Mouse (Mus musculus) forebrain, embryonic 14.5 days (tissue): ENCODE measurements around the gene Usb1. TPM values are rescaled to one million over a fixed set of nuclear protein-coding genes. Genes with fewer than 3 reads are reported as not detected.
"Not testable (repeated sequence)": the region's sequence is repeated elsewhere in the genome, so short reads cannot be mapped to it uniquely, and the experiment has no call there.

Source experiments
- ATAC-seq: fragments of 200-750 bp; cut with Nextera tagmentation; 2 replicates; pipeline ENCODE4 v1.8.0; 2017; ENCODE audit warnings: mild to moderate bottlenecking, moderate library complexity
- DNase-seq: peaks from one replicate; pipeline ENCODE4 v3.0.0-alpha.2; 2015; ENCODE audit warnings: low spot score
- H3K27ac ChIP-seq: fragments of 300-500 bp; sonication (generic); 2 replicates; pipeline ENCODE4 v1.5.1; 2014; ENCODE audit warnings: low read depth, mild to moderate bottlenecking, control low read depth, low read length, moderate library complexity
- H3K27me3 ChIP-seq: fragments of 300-500 bp; sonication (generic); replicated peaks from 2 replicates; pipeline ENCODE4 v1.6.1; 2014; ENCODE audit warnings: low read length, control low read depth, mixed read lengths; ENCODE audit not compliant: control insufficient read depth, insufficient read depth
- H3K36me3 ChIP-seq: fragments of 300-500 bp; sonication (generic); 2 replicates; pipeline ENCODE4 v1.6.1; 2014; ENCODE audit warnings: low read length, control low read depth; ENCODE audit not compliant: control insufficient read depth, insufficient read depth
- H3K4me1 ChIP-seq: fragments of 300-500 bp; sonication (generic); 2 replicates; pipeline ENCODE4 v1.6.1; 2014; ENCODE audit warnings: antibody characterized with exemption, low read length, control low read depth; ENCODE audit not compliant: control insufficient read depth, insufficient read depth
- H3K4me2 ChIP-seq: fragments of 300-500 bp; sonication (generic); 2 replicates; pipeline ENCODE4 v1.6.1; 2014; ENCODE audit warnings: mild to moderate bottlenecking, control low read depth, low read length
- H3K4me3 ChIP-seq: fragments of 300-500 bp; sonication (generic); 2 replicates; pipeline ENCODE4 v1.5.1; 2014; ENCODE audit warnings: low read depth, low read length, control low read depth
- H3K9ac ChIP-seq: fragments of 300-500 bp; sonication (generic); 2 replicates; pipeline ENCODE4 v1.6.1; 2014; ENCODE audit warnings: mild to moderate bottlenecking, low read length, control low read depth, moderate library complexity
- H3K9me3 ChIP-seq: fragments of 300-500 bp; sonication (generic); replicated peaks from 2 replicates; pipeline ENCODE4 v1.6.1; 2016; ENCODE audit warnings: low read length, control low read depth, mixed read lengths; ENCODE audit not compliant: control insufficient read depth
- WGBS: fragments of 180-500 bp; shearing (Covaris S2); extraction: QIAGEN DNeasy Blood & Tissue Kit; methylation state at CpG from one replicate; pipeline ENCODE4 v1.1.7; 2014; 5-methylcytosine and 5-hydroxymethylcytosine counted together
- polyA plus RNA-seq: library from polyadenylated mRNA; unstranded; fragments of >200 nt; fragmentation: Nextera tagmentation; extraction: Ambion mirVana; gene quantifications from 2 replicates; pipeline ENCODE4 v1.2.1, GENCODE M21; 2014

The Usb1 gene
- polyA plus RNA-seq, 1 experiment from 2014 or later, result 45.8 TPM

- H3K9ac ChIP-seq, result no peak overlapping the region
- no peaks in the 10 kb centered on the region for H3K27me3 ChIP-seq
- H3K4me1 ChIP-seq, result no peaks in the 10 kb centered on the region
- peaks cover 19% of the 10 kb centered on the region for H3K36me3 ChIP-seq
- no peak overlapping the region for H3K4me2 ChIP-seq
- H3K9me3 ChIP-seq, result no peaks in the 10 kb centered on the region
- no peak overlapping the region for H3K27ac ChIP-seq
- WGBS, result 84% methylated on average over 12 of the region's 12 CpGs
- ATAC-seq (no peak), DNase-seq (no peak)
- no peak overlapping the region for H3K4me3 ChIP-seq
Observed at GRCm38 (mm10) chr8:95376309-95376999, 44.4 kb downstream of the Usb1 start.

GRCm38 (mm10) chr8:95377101-95377500 lies 45.0 kb downstream of the Usb1 start:
- Histone ChIP-seq H3K4me2 (no peak overlapping the region), H3K4me3 (no peak overlapping the region), H3K36me3 (peaks cover 12% of the 10 kb centered on the region), H3K27me3 (no peaks in the 10 kb centered on the region), H3K27ac (no peak overlapping the region), H3K9me3 (no peaks in the 10 kb centered on the region), H3K9ac (no peak overlapping the region), H3K4me1 (no peaks in the 10 kb centered on the region)
- ATAC-seq (no peak), DNase-seq (no peak)
- 89% methylated on average over 4 of the region's 4 CpGs for WGBS

- DNase-seq (no peak), ATAC-seq (no peak)
- Histone ChIP-seq H3K4me2 (no peak overlapping the region), H3K36me3 (peaks cover 5% of the 10 kb centered on the region; the same call in 1 of the 2 replicates), H3K27me3 (no peaks in the 10 kb centered on the region), H3K27ac (no peak overlapping the region), H3K4me3 (no peak overlapping the region), H3K4me1 (no peaks in the 10 kb centered on the region), H3K9ac (no peak overlapping the region), H3K9me3 (no peaks in the 10 kb centered on the region)
- 61% methylated on average over 7 of the region's 7 CpGs for whole genome bisulfite sequencing
Observed at GRCm38 (mm10) chr8:95377863-95378291, 45.8 kb downstream of the Usb1 start.

GRCm38 (mm10) chr8:95378928-95379327 lies 46.8 kb downstream of the Usb1 start:
- H3K36me3 ChIP-seq, H3K4me1 ChIP-seq, H3K27ac ChIP-seq, ATAC-seq, H3K27me3 ChIP-seq, H3K4me3 ChIP-seq, H3K9me3 ChIP-seq, DNase-seq, H3K4me2 ChIP-seq, H3K9ac ChIP-seq: not testable (repeated sequence)
- 93% methylated on average over 11 of the region's 11 CpGs for WGBS

- no peaks in the 10 kb centered on the region for H3K4me1 ChIP-seq
- no peaks in the 10 kb centered on the region for H3K9me3 ChIP-seq
- H3K4me2 ChIP-seq, result no peak overlapping the region
- no peak overlapping the region for H3K4me3 ChIP-seq
- DNase-seq (no peak), ATAC-seq (no peak)
- no peaks in the 10 kb centered on the region for H3K27me3 ChIP-seq
- no peak overlapping the region for H3K27ac ChIP-seq
- H3K9ac ChIP-seq, result no peak overlapping the region
- H3K36me3 ChIP-seq, result no peaks in the 10 kb centered on the region
Observed at GRCm38 (mm10) chr8:95380953-95381352, 48.9 kb downstream of the Usb1 start.

- no peak for DNase-seq
- Histone ChIP-seq H3K27ac (no peak overlapping the region), H3K4me1 (no peaks in the 10 kb centered on the region), H3K27me3 (no peaks in the 10 kb centered on the region), H3K4me3 (no peak overlapping the region), H3K36me3 (no peaks in the 10 kb centered on the region), H3K9ac (no peak overlapping the region), H3K4me2 (no peak overlapping the region), H3K9me3 (no peaks in the 10 kb centered on the region)
- no peak for ATAC-seq
- WGBS, result 89% methylated on average over 3 of the region's 3 CpGs
Observed at GRCm38 (mm10) chr8:95381595-95381994, 49.5 kb downstream of the Usb1 start.

- no peaks in the 10 kb centered on the region for H3K9me3 ChIP-seq
- ATAC-seq, result no peak
- no peak overlapping the region for H3K4me2 ChIP-seq
- no peaks in the 10 kb centered on the region for H3K36me3 ChIP-seq
- H3K4me1 ChIP-seq, result no peaks in the 10 kb centered on the region
- 86% methylated on average over 3 of the region's 3 CpGs for WGBS
- DNase-seq, result no peak
- H3K4me3 ChIP-seq, result no peak overlapping the region
- H3K27me3 ChIP-seq, result no peaks in the 10 kb centered on the region
- no peak overlapping the region for H3K27ac ChIP-seq
- no peak overlapping the region for H3K9ac ChIP-seq
Observed at GRCm38 (mm10) chr8:95384501-95384900, 52.4 kb downstream of the Usb1 start.

GRCm38 (mm10) chr8:95386037-95386436 lies 54.0 kb downstream of the Usb1 start:
- Histone ChIP-seq H3K9me3 (no peaks in the 10 kb centered on the region), H3K4me3 (no peak overlapping the region), H3K27me3 (no peaks in the 10 kb centered on the region), H3K27ac (no peak overlapping the region), H3K9ac (no peak overlapping the region), H3K36me3 (no peaks in the 10 kb centered on the region), H3K4me2 (no peak overlapping the region), H3K4me1 (no peaks in the 10 kb centered on the region)
- WGBS, result 83% methylated on average over 5 of the region's 5 CpGs
- ATAC-seq (no peak), DNase-seq (no peak)

- Histone ChIP-seq H3K9ac (no peak overlapping the region), H3K9me3 (no peaks in the 10 kb centered on the region), H3K27ac (no peak overlapping the region), H3K4me1 (no peaks in the 10 kb centered on the region), H3K4me3 (no peak overlapping the region), H3K27me3 (no peaks in the 10 kb centered on the region), H3K36me3 (no peaks in the 10 kb centered on the region), H3K4me2 (no peak overlapping the region)
- ATAC-seq (no peak), DNase-seq (no peak)
- WGBS, result 91% methylated on average over 10 of the region's 10 CpGs
Observed at GRCm38 (mm10) chr8:95387221-95387620, 55.1 kb downstream of the Usb1 start.
